Mouse (Mus musculus) cerebellum, adult 2 months (tissue): ENCODE results near the gene Adamts2.
A peak's percentile ranks its signal among the peaks of the same experiment; 100 is the strongest.

Experiments used
- CTCF ChIP-seq: fragments of 200-500 bp; IDR thresholded peaks from 2 replicates; pipeline ENCODE4 v1.5.1; 2011; ENCODE audit warnings: low read depth, mild to moderate bottlenecking, control low read depth, low read length, moderate library complexity, borderline replicate concordance; ENCODE audit not compliant: insufficient read depth
- POLR2A ChIP-seq: fragments of 200-500 bp; IDR thresholded peaks from 2 replicates; pipeline ENCODE4 v1.6.1; 2011; ENCODE audit warnings: low read length, control low read depth, borderline replicate concordance; ENCODE audit not compliant: insufficient read depth

- TF ChIP-seq CTCF (no peak), POLR2A (peak; percentile 75; the same call in 1 of the 2 replicates)
Observed at GRCm38 (mm10) chr11:50841023-50841735, 239.3 kb downstream of the Adamts2 start, which contains the start of gene Zfp879.
